Mouse (Mus musculus) liver, embryonic 14.5 days (tissue): ENCODE data around the gene Zfyve27. TPM values are rescaled to one million over a fixed set of nuclear protein-coding genes. Genes with fewer than 3 reads are reported as not detected.

Experiments used
- ATAC-seq: fragments of 200-750 bp; cut with Nextera tagmentation; 2 replicates; pipeline ENCODE4 v1.8.0; 2017; ENCODE audit warnings: moderate number of reproducible peaks, mild to moderate bottlenecking, moderate library complexity; ENCODE audit not compliant: insufficient read depth
- DNase-seq, 3 experiments: peaks; one replicate each; pipeline ENCODE4 v3.0.0-alpha.2; 2012 to 2013; ENCODE audit warnings: low read depth in 3 of 3, low spot score in 3 of 3
- H3K27ac ChIP-seq: fragments of 300-500 bp; sonication (generic); 2 replicates; pipeline ENCODE4 v1.5.1; 2014; ENCODE audit warnings: moderate library complexity, mild to moderate bottlenecking, control low read depth, inconsistent platforms
- H3K27me3 ChIP-seq: fragments of 300-500 bp; sonication (generic); 2 replicates; pipeline ENCODE4 v1.6.1; 2014; ENCODE audit warnings: mild to moderate bottlenecking, low read length, moderate library complexity; ENCODE audit not compliant: control insufficient read depth, insufficient read depth
- H3K36me3 ChIP-seq: fragments of 300-500 bp; sonication (generic); replicated peaks from 2 replicates; pipeline ENCODE4 v1.6.1; 2014; ENCODE audit warnings: low read depth; ENCODE audit not compliant: control insufficient read depth, insufficient read depth
- H3K4me1 ChIP-seq, 2 experiments: fragments of 200-500 bp in 1 of 2; fragments of 300-500 bp in 1 of 2; sonication (generic) in 1 of 2; replicated peaks; 2 replicates each; pipeline ENCODE4 v1.6.1; 2012 to 2014; ENCODE audit warnings: antibody characterized with exemption in 1 of 2, inconsistent platforms in 1 of 2, low read length in 1 of 2; ENCODE audit not compliant: control insufficient read depth in 2 of 2, insufficient read depth in 2 of 2
- H3K4me2 ChIP-seq: fragments of 300-500 bp; sonication (generic); 2 replicates; pipeline ENCODE4 v1.6.1; 2014; ENCODE audit warnings: low read depth, mild to moderate bottlenecking, control low read depth, moderate library complexity
- H3K4me3 ChIP-seq, 2 experiments: fragments of 200-500 bp in 1 of 2; fragments of 300-500 bp in 1 of 2; sonication (generic) in 1 of 2; 2 replicates each; pipeline ENCODE4 v1.5.1; 2012 to 2014; ENCODE audit warnings: low read depth in 2 of 2, low read length in 2 of 2, mild to moderate bottlenecking in 2 of 2, control low read depth in 1 of 2, inconsistent platforms in 1 of 2, moderate library complexity in 1 of 2; ENCODE audit not compliant: insufficient read depth in 1 of 2
- H3K9ac ChIP-seq: fragments of 300-500 bp; sonication (generic); replicated peaks from 2 replicates; pipeline ENCODE4 v1.6.1; 2014; ENCODE audit warnings: mild to moderate bottlenecking, control low read depth, moderate library complexity
- H3K9me3 ChIP-seq: fragments of 300-500 bp; sonication (generic); 2 replicates; pipeline ENCODE4 v1.6.1; 2016; ENCODE audit warnings: low read length, mixed read lengths; ENCODE audit not compliant: control insufficient read depth
- CTCF ChIP-seq: IDR thresholded peaks from 2 replicates; pipeline ENCODE4 v1.5.1; 2016; ENCODE audit warnings: antibody characterized with exemption, low read depth, control low read depth
- EP300 ChIP-seq: IDR thresholded peaks from 2 replicates; pipeline ENCODE4 v1.6.1; 2016; ENCODE audit warnings: antibody characterized with exemption, low read depth
- WGBS: fragments of 180-500 bp; shearing (Covaris S2); extraction: QIAGEN DNeasy Blood & Tissue Kit; methylation state at CpG from one replicate; pipeline ENCODE4 v1.1.7; 2014; ENCODE audit not compliant: insufficient replicate concordance; 5-methylcytosine and 5-hydroxymethylcytosine counted together
- polyA plus RNA-seq, 2 experiments: library from polyadenylated mRNA; depleted of rRNA in 1 of 2; stranded (reverse) in 1 of 2; unstranded in 1 of 2; fragments of >200 nt; fragmentation: Nextera tagmentation in 1 of 2; extraction: Ambion mirVana in 1 of 2; gene quantifications; 2 replicates each; pipeline versions ENCODE4 v1.2.1 to v1.2.3; 2012 to 2014

Zfyve27 gene
- polyA plus RNA-seq, 2 experiments: 3.9 to 8.5 TPM

GRCm38 (mm10) chr19:42124684-42125083, 39.1 kb upstream of the Zfyve27 start:
- 79% methylated on average over 13 of the region's 13 CpGs for WGBS
- DNase-seq: no peak
- H3K9ac ChIP-seq: no peak overlapping the region
- no peak for ATAC-seq
- H3K4me2 ChIP-seq: no peak overlapping the region
- H3K27me3 ChIP-seq: no peaks in the 10 kb centered on the region
- no peaks in the 10 kb centered on the region for H3K9me3 ChIP-seq
- peaks cover 4% of the 10 kb centered on the region for H3K36me3 ChIP-seq
- H3K27ac ChIP-seq: no peak overlapping the region
- no peak overlapping the region for H3K4me3 ChIP-seq
- TF ChIP-seq CTCF: no peak
- TF ChIP-seq EP300: no peak
- peaks cover 6 to 11% of the 10 kb centered on the region in 2 experiments; a peak in 3 of 4 replicates for H3K4me1 ChIP-seq

GRCm38 (mm10) chr19:42125501-42126218, 38.1 kb upstream of the Zfyve27 start:
- Histone ChIP-seq H3K9ac (no peak overlapping the region), H3K4me2 (no peak overlapping the region), H3K36me3 (peaks cover 4% of the 10 kb centered on the region), H3K27me3 (no peaks in the 10 kb centered on the region), H3K4me3 (no peak overlapping the region), H3K27ac (no peak overlapping the region), H3K4me1 (peaks cover 6 to 11% of the 10 kb centered on the region in 2 experiments; a peak in 3 of 4 replicates), H3K9me3 (no peaks in the 10 kb centered on the region)
- WGBS: 60% methylated on average over 11 of the region's 11 CpGs
- ATAC-seq: no peak
- TF ChIP-seq CTCF (no peak), EP300 (no peak)
- no peak for DNase-seq

GRCm38 (mm10) chr19:42126219-42126605, 37.5 kb upstream of the Zfyve27 start:
- no peak overlapping the region for H3K9ac ChIP-seq
- WGBS: 63% methylated on average over 6 of the region's 6 CpGs
- no peak overlapping the region for H3K4me3 ChIP-seq
- H3K4me1 ChIP-seq: peaks cover 6 to 11% of the 10 kb centered on the region in 2 experiments; a peak in 3 of 4 replicates
- H3K27me3 ChIP-seq: no peaks in the 10 kb centered on the region
- H3K36me3 ChIP-seq: peaks cover 4% of the 10 kb centered on the region
- no peak overlapping the region for H3K27ac ChIP-seq
- no peak for DNase-seq
- H3K9me3 ChIP-seq: no peaks in the 10 kb centered on the region
- H3K4me2 ChIP-seq: no peak overlapping the region
- no peak for TF ChIP-seq CTCF
- ATAC-seq: no peak

- H3K36me3 ChIP-seq: no peaks in the 10 kb centered on the region; the same call in none of the 2 replicates
- ATAC-seq (no peak), DNase-seq (no peak)
- no peak overlapping the region for H3K27ac ChIP-seq
- no peaks in the 10 kb centered on the region for H3K9me3 ChIP-seq
- H3K27me3 ChIP-seq: no peaks in the 10 kb centered on the region
- peaks cover 6 to 11% of the 10 kb centered on the region in 2 experiments; a peak in 3 of 4 replicates for H3K4me1 ChIP-seq
- peak overlapping the region; percentile 76 for H3K4me2 ChIP-seq
- H3K9ac ChIP-seq: no peak overlapping the region
- TF ChIP-seq EP300 (no peak), CTCF (no peak)
- no peak overlapping the region for H3K4me3 ChIP-seq
- WGBS: 80% methylated on average over 5 of the region's 5 CpGs
These were observed 36.7 kb upstream of the Zfyve27 start for GRCm38 (mm10) chr19:42127024-42127423.

GRCm38 (mm10) chr19:42128052-42128740, 35.6 kb upstream of the Zfyve27 start:
- no peak; the same call in 1 of the 2 replicates for ATAC-seq
- Histone ChIP-seq H3K4me3 (peak overlapping the region; percentile 61 to 66), H3K27me3 (no peaks in the 10 kb centered on the region), H3K9me3 (no peaks in the 10 kb centered on the region), H3K9ac (peak overlapping the region; percentile 70), H3K4me2 (peak overlapping the region; percentile 76), H3K4me1 (peaks cover 6 to 11% of the 10 kb centered on the region in 2 experiments; a peak in 3 of 4 replicates), H3K36me3 (no peaks in the 10 kb centered on the region), H3K27ac (no peak overlapping the region)
- no peak for TF ChIP-seq EP300
- no peak for TF ChIP-seq CTCF
- 10% methylated on average over 23 of the region's 23 CpGs for WGBS
- no peak for DNase-seq
